Mouse (Mus musculus): ENCODE measurements at regions not wholly inside any gene's neighbourhood (a gene's known extent, or its start where the extent isn't known, plus 50 kb on each side); places are given as distances from the start of the nearest gene placed in this dataset.
A peak's percentile ranks its signal among the peaks of the same experiment; 100 is the strongest.

DNA sequence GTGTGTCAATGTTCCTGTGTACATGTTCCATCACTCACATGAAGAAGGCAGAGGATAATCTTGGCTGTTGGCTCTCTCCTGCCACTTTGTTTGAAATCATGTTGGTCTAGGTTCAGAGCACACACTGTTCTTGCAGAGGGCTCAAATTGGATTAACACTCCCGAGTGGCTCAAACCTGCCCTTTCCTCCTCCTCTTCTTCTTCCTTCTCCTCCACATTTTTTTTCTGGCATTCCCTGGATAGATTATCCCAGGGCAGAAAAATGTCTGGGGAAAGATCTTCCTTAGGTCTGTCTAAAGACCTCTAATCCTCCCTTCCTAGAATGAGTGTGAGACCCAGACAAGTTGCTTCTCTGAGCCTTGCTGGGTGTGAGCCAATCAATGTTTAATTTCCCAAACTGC lies 594.4 kb upstream of the 3110018I06Rik start:
- H3K9me3 ChIP-seq (ENCODE audit: low read length): no peaks in the 10 kb centered on the region
- H3K27ac ChIP-seq: no peak overlapping the region
- 48% methylated on average over 1 of the region's 1 CpGs for WGBS
- no peak overlapping the region for H3K9ac ChIP-seq (replicated peaks; ENCODE audit: low read length)
- DNase-seq (ENCODE audit: low spot score): no peak
- no peaks in the 10 kb centered on the region for H3K36me3 ChIP-seq (ENCODE audit: insufficient read depth, low read length)
- no peak overlapping the region for H3K4me2 ChIP-seq (ENCODE audit: low read depth, low read length)
- no peaks in the 10 kb centered on the region for H3K4me1 ChIP-seq (ENCODE audit: insufficient read depth, low read length)
- TF ChIP-seq CTCF (IDR thresholded peaks at IDR 0.05; ENCODE audit: low read depth): no peak
- H3K27me3 ChIP-seq (ENCODE audit: insufficient read depth, low read length): no peaks in the 10 kb centered on the region
- no peak for ATAC-seq
- H3K4me3 ChIP-seq (ENCODE audit: low read length): no peak overlapping the region

DNA sequence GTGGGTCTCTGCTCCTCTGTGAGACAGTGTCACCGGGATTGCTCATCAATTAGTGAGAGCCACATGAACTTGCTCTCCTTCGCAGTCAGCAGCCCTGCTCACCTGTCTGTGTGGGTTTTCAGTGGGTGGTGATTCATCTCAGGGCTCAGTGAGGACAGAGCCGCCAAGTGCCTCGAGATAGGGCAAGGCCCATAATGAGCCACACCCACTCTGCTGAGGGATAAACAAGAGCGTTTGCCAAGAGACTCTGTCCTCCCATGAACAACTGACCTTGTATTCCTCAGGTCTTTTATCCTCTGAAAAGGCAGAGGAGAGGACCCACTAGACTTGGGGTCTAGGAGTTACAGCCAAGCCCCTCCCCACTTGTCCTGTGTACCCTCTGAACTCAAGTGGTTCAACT lies 584.2 kb upstream of the 3110018I06Rik start:
- no peak overlapping the region for H3K4me2 ChIP-seq (ENCODE audit: low read depth, low read length)
- DNase-seq (ENCODE audit: low spot score) (no peak), ATAC-seq (no peak)
- TF ChIP-seq CTCF (IDR thresholded peaks at IDR 0.05; ENCODE audit: low read depth): no peak
- H3K27ac ChIP-seq: no peak overlapping the region
- no peaks in the 10 kb centered on the region for H3K27me3 ChIP-seq (ENCODE audit: insufficient read depth, low read length)
- no peak overlapping the region for H3K9ac ChIP-seq (replicated peaks; ENCODE audit: low read length)
- no peaks in the 10 kb centered on the region for H3K36me3 ChIP-seq (ENCODE audit: insufficient read depth, low read length)
- H3K9me3 ChIP-seq (ENCODE audit: low read length): no peaks in the 10 kb centered on the region
- H3K4me3 ChIP-seq (ENCODE audit: low read length): no peak overlapping the region
- no peaks in the 10 kb centered on the region for H3K4me1 ChIP-seq (ENCODE audit: insufficient read depth, low read length)
- WGBS: 79% methylated on average over 5 of the region's 5 CpGs

DNA sequence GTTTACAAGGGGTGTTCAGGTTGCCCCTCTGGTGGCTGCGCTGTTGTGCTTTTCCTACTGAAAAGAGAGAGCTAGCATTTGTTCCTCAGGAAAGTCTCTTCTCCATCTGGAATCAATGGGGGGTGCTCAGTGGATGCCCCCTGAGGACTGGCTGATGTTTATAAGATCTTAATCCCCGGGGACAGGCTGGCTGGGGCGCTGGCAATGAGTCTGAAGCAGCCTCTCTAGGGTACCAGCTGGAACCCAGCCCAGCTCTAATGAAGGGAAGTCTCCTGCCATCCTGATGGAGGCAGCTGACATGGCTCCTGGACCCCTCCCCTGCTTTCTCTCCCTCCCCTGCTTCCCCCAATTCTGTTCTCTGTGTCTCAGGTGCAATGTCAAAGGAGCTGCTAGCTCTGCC lies 575.6 kb upstream of the 3110018I06Rik start:
- TF ChIP-seq CTCF (IDR thresholded peaks at IDR 0.05; ENCODE audit: low read depth): no peak
- Histone ChIP-seq H3K9ac (replicated peaks; ENCODE audit: low read length) (no peak overlapping the region), H3K4me1 (ENCODE audit: insufficient read depth, low read length) (peaks cover 6% of the 10 kb centered on the region; the same call in 1 of the 2 replicates), H3K4me2 (ENCODE audit: low read depth, low read length) (no peak overlapping the region), H3K4me3 (ENCODE audit: low read length) (no peak overlapping the region), H3K9me3 (ENCODE audit: low read length) (no peaks in the 10 kb centered on the region), H3K27ac (no peak overlapping the region), H3K36me3 (ENCODE audit: insufficient read depth, low read length) (no peaks in the 10 kb centered on the region), H3K27me3 (ENCODE audit: insufficient read depth, low read length) (no peaks in the 10 kb centered on the region)
- 38% methylated on average over 3 of the region's 3 CpGs for WGBS
- DNase-seq (ENCODE audit: low spot score) (no peak), ATAC-seq (no peak)

DNA sequence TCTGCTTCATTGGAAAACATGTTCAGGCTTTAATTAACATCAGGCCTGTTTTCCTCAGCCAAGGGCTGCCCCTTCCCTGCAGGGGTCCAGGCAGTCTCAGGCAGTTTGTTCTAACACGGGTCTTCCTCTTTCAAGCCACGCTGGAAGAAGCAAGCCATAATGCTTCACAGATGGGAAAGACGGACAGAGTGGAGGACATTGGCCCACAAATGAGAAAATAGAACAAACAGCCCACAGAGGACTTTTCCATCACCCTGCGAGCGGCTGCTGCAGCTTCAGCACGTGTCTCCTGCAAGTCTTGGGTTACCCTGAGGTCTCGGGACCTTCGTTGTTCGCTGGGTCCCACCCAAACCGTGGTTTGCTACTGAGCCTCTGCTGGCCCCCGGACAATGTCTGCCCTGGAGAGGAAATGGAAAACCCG lies 565.9 kb upstream of the 3110018I06Rik start:
- TF ChIP-seq CTCF (IDR thresholded peaks at IDR 0.05; ENCODE audit: low read depth): no peak
- no peaks in the 10 kb centered on the region for H3K27me3 ChIP-seq (ENCODE audit: insufficient read depth, low read length)
- 0 out of 2 replicates have a peak overlapping the region, but pooled peaks have one; percentile 29 for H3K27ac ChIP-seq
- WGBS: 38% methylated on average over 12 of the region's 12 CpGs
- no peaks in the 10 kb centered on the region for H3K36me3 ChIP-seq (ENCODE audit: insufficient read depth, low read length)
- no peak overlapping the region for H3K4me3 ChIP-seq (ENCODE audit: low read length)
- H3K4me2 ChIP-seq (ENCODE audit: low read depth, low read length): no peak overlapping the region
- ATAC-seq (no peak), DNase-seq (ENCODE audit: low spot score) (peak; percentile 30)
- no peaks in the 10 kb centered on the region for H3K9me3 ChIP-seq (ENCODE audit: low read length)
- no peaks in the 10 kb centered on the region for H3K4me1 ChIP-seq (ENCODE audit: insufficient read depth, low read length)
- no peak overlapping the region for H3K9ac ChIP-seq (replicated peaks; ENCODE audit: low read length)

DNA sequence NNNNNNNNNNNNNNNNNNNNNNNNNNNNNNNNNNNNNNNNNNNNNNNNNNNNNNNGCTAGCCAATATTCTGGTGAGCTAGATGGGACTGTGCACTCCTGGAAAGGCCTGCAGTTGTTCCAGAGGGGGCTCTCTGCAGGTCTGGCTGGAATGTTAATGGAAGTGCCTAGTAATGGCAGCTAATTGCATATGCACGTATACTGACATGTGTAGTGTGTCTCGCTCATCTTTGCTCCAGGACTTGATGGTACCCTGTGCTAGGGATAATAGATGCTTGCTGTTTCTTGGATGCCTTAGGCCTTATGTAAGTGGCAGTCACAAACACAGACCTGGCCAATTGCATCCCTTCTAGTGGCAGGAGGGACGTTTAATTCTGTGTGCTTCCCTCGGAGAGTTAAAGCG lies 560.0 kb upstream of the 3110018I06Rik start:
- Histone ChIP-seq H3K9ac (replicated peaks; ENCODE audit: low read length) (no peak overlapping the region), H3K27ac (no peak overlapping the region), H3K4me3 (ENCODE audit: low read length) (no peak overlapping the region), H3K27me3 (ENCODE audit: insufficient read depth, low read length) (no peaks in the 10 kb centered on the region), H3K9me3 (ENCODE audit: low read length) (no peaks in the 10 kb centered on the region), H3K4me2 (ENCODE audit: low read depth, low read length) (no peak overlapping the region), H3K4me1 (ENCODE audit: insufficient read depth, low read length) (0 out of 2 replicates have a peak, but pooled peaks cover 4% of the 10 kb centered on the region), H3K36me3 (ENCODE audit: insufficient read depth, low read length) (no peaks in the 10 kb centered on the region)
- 47% methylated on average over 5 of the region's 5 CpGs for WGBS
- no peak for ATAC-seq
- DNase-seq (ENCODE audit: low spot score): no peak
- TF ChIP-seq CTCF (IDR thresholded peaks at IDR 0.05; ENCODE audit: low read depth): no peak

DNA sequence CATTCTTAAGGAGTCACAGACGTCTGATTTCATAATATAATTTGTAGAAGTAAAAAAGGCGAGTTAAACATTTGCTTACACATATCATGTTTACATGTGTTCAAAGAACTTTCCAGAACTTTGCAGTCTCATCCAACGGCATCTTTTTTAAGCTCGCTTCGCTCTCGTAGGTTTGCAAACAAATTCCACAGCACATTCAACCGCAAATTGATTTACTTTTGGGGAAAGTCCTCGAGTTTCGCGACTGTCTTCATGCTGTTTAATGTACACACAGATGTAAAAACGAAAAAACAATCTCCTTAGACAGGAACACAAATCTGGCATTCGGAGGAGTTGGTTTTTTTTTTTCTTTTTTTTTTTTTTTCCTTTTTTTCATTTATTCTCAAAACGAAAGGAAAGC lies 559.3 kb upstream of the 3110018I06Rik start:
- ATAC-seq (no peak), DNase-seq (ENCODE audit: low spot score) (no peak)
- H3K4me1 ChIP-seq (ENCODE audit: insufficient read depth, low read length): 0 out of 2 replicates have a peak, but pooled peaks cover 4% of the 10 kb centered on the region
- H3K36me3 ChIP-seq (ENCODE audit: insufficient read depth, low read length): no peaks in the 10 kb centered on the region
- no peak overlapping the region for H3K27ac ChIP-seq
- 79% methylated on average over 13 of the region's 13 CpGs for WGBS
- H3K4me2 ChIP-seq (ENCODE audit: low read depth, low read length): no peak overlapping the region
- no peaks in the 10 kb centered on the region for H3K9me3 ChIP-seq (ENCODE audit: low read length)
- no peaks in the 10 kb centered on the region for H3K27me3 ChIP-seq (ENCODE audit: insufficient read depth, low read length)
- H3K4me3 ChIP-seq (ENCODE audit: low read length): no peak overlapping the region
- no peak overlapping the region for H3K9ac ChIP-seq (replicated peaks; ENCODE audit: low read length)
- no peak for TF ChIP-seq CTCF (IDR thresholded peaks at IDR 0.05; ENCODE audit: low read depth)

DNA sequence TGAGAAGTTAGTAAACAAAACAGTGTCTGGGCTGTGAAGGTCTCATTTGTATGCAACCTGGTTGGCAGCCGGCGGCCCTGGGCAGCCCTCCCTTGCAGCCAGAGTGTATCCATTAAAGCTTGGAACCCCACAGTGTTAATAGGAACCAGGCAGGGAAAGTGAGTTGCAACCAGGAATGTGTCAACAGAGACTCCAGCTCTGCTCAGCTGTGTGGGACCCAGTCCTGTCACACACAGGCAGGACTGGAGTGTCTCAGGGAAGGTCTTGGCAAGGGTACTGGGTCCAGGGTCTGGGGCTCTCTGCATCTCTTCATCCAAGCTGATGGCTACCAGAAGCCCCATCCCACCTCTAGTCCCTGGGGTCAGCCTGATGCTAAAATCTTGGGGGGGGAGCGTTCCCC lies 556.8 kb upstream of the 3110018I06Rik start:
- WGBS: 49% methylated on average over 3 of the region's 3 CpGs
- Histone ChIP-seq H3K4me3 (ENCODE audit: low read length) (no peak overlapping the region), H3K36me3 (ENCODE audit: insufficient read depth, low read length) (no peaks in the 10 kb centered on the region), H3K4me1 (ENCODE audit: insufficient read depth, low read length) (0 out of 2 replicates have a peak, but pooled peaks cover 4% of the 10 kb centered on the region), H3K27me3 (ENCODE audit: insufficient read depth, low read length) (no peaks in the 10 kb centered on the region), H3K27ac (no peak overlapping the region), H3K4me2 (ENCODE audit: low read depth, low read length) (no peak overlapping the region), H3K9ac (replicated peaks; ENCODE audit: low read length) (no peak overlapping the region), H3K9me3 (ENCODE audit: low read length) (no peaks in the 10 kb centered on the region)
- ATAC-seq (no peak), DNase-seq (ENCODE audit: low spot score) (no peak)
- no peak for TF ChIP-seq CTCF (IDR thresholded peaks at IDR 0.05; ENCODE audit: low read depth)

Measured in hindbrain, postnatal 0 days (tissue).